Comparison of ENCODE assay signal across 23 mouse cellular contexts in the genomic region with DNA sequence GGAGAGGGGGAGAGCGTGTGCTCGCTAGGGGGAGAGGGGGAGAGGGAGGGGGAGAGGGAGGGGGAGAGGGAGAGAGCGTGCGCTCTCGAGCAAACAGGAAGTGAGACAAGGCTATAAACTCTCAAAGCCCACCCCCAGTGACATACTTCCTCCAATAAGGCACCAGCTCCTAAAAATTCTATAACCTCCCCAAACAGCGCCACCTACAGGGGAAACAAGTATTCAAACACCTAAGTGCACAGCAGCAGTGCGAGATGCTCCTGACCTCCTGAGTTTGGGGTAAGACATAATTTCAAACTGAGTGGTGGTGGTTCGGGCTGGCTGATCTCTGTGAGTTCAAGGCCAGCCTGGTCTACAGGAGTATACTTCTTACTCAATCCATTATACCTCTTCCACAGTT.
"Had no signal": no experiment of that assay in that cellular context is flagged by ENCODE, and none has a peak within 500 bp of the region (broad histone marks: within the 10 kb centered on the region; RNA-seq: fewer than 3 reads in every experiment).

No protein-coding gene starts in this region.

- H3K4me3 ChIP-seq: limb, embryonic 12.5 days; limb, embryonic 15.5 days; liver, embryonic 15.5 days; midbrain, embryonic 15.5 days; myocyte; neural tube, embryonic 13.5 days had no signal

- H3K9me3 ChIP-seq: limb, embryonic 12.5 days; limb, embryonic 15.5 days; liver, embryonic 15.5 days; midbrain, embryonic 15.5 days; neural tube, embryonic 13.5 days had no signal

- H3K36me3 ChIP-seq: limb, embryonic 12.5 days; limb, embryonic 15.5 days; liver, embryonic 15.5 days; midbrain, embryonic 15.5 days; neural tube, embryonic 13.5 days had no signal

- H3K9ac ChIP-seq: limb, embryonic 12.5 days; limb, embryonic 15.5 days; liver, embryonic 15.5 days; midbrain, embryonic 15.5 days; neural tube, embryonic 13.5 days had no signal

- DNase-seq: kidney, adult 11 months; kidney, adult 9 months; kidney, postnatal 25 days; left cerebral cortex, postnatal 4 days; lung, adult 2 months; lung, postnatal 14 days; lung, postnatal 4 days; right cerebral cortex, adult 18-20 months; right cerebral cortex, postnatal 14 days; right cerebral cortex, postnatal 4 days; thymus, adult 2 months; thymus, postnatal 14 days; thymus, postnatal 4 days had no signal

- H3K27ac ChIP-seq: kidney, postnatal 0 days; limb, embryonic 12.5 days; limb, embryonic 15.5 days; liver, embryonic 15.5 days; midbrain, embryonic 15.5 days; neural tube, embryonic 13.5 days; stomach, postnatal 0 days had no signal

- ATAC-seq: midbrain, embryonic 15.5 days had no signal

- H3K4me1 ChIP-seq: limb, embryonic 12.5 days; limb, embryonic 15.5 days; liver, embryonic 15.5 days; midbrain, embryonic 15.5 days had no signal

- H3K27me3 ChIP-seq: limb, embryonic 12.5 days; limb, embryonic 15.5 days; liver, embryonic 15.5 days; midbrain, embryonic 15.5 days; neural tube, embryonic 13.5 days had no signal

- H3K4me2 ChIP-seq: limb, embryonic 12.5 days; limb, embryonic 15.5 days; liver, embryonic 11.5 days; liver, embryonic 15.5 days; midbrain, embryonic 11.5 days; midbrain, embryonic 15.5 days; neural tube, embryonic 13.5 days had no signal
